Mouse (Mus musculus) E14TG2a.4 (cell line): ENCODE measurements around the gene Ugt1a10.

ENCODE experiments used
- CTCF ChIP-seq: conservative IDR thresholded peaks from 2 replicates; pipeline ENCODE4 v1.5.1; 2014; ENCODE audit warnings: low read length
- NANOG ChIP-seq: IDR thresholded peaks from 2 replicates; pipeline ENCODE4 v1.6.1; 2014; ENCODE audit warnings: borderline replicate concordance, low read length, mixed read lengths
- POU5F1 ChIP-seq: IDR thresholded peaks from 2 replicates; pipeline ENCODE4 v1.6.1; 2014; ENCODE audit warnings: low read length, borderline replicate concordance

DNA sequence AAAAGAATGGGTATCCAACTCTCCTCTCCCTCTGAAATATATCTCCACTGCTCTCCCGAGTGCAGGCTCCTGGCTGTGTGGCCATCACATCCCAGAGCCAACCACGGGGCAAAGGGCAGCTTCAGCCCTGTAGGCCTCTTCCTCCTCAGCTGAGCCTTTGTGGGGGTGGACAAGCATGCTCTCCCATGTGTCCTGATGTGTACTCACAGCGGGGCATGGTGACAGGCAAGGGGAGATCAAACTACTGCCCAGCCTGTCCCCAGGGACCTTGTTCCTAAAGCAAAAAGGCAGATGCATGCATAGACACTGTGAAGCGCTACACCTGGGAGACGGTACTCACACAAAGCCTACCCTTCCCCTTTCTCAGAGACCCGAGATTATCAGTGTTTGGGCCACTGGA lies 204.9 kb downstream of the Ugt1a10 start:
- no peak for TF ChIP-seq CTCF
- TF ChIP-seq POU5F1, result no peak
- TF ChIP-seq NANOG, result no peak
